Mouse (Mus musculus): ENCODE data around the gene Tcf19. TPM values are rescaled to one million over a fixed set of nuclear protein-coding genes. Genes with fewer than 3 reads are reported as not detected.
A peak's percentile ranks its signal among the peaks of the same experiment; 100 is the strongest.

Tcf19 gene
- polyA plus RNA-seq, 1 experiment from 2014 or later: 14.2 TPM

DNA sequence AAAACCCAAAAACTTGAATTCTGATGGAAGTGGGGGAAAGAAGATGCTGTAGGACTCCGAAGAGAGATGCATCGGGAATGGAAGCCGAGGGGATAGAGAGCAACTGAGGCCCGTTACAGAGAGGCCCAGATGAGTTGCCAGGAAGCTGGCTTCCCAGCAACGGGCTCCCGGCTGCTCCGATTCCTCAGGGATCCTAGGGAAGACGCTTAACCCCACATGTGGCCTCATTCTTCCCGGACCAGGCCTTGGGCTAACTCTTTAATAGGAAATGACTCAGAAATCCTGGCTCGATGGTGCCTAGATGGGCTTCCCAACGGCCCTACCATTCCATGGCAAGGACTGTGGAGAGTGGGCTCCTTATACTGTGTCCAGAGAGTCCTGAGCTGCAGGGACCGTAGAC, 902 bp upstream of the Tcf19 start:
- ATAC-seq (no peak), DNase-seq (ENCODE audit: low spot score) (peak; percentile 16)
- TF ChIP-seq CTCF (IDR thresholded peaks at IDR 0.05): no peak
- no peak for TF ChIP-seq EP300 (IDR thresholded peaks at IDR 0.05)

DNA sequence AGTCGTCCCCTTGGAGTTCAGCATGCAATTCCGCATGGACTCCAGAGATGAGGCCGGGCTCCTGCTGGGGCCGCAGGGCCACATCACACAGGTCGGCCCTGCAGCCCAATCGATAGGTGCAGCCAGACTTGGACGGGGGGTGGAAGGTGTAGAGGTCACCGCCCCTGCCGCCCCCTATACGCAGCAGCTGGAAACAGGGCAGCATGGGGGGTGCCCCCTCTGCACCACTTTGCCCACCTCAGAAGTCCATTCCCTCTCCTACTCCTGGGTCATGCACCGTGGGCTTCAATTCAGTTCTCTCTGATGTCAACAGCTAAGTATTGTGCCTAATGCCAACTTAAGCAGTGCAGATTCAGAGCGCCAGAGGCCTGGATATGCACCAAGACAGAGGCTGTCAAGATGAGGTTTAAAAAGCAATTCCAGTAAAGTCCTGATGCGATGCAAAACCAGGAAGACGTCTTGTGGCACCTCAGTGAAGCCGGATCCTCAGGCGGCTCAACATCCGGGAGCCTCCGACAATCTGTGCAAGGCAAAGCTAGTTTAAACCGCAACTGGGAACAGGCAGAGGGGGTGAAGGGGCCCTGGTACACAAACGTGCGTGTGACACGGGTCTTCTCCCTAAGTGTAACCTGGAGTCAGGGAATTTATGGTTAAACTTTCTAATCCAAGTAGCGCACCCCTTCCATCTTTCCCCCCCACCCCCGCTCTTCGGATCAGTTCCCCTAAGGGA, 548 bp downstream of the Tcf19 start:
- DNase-seq (ENCODE audit: low spot score): peak; percentile 65
- TF ChIP-seq EP300 (IDR thresholded peaks at IDR 0.05) (no peak), CTCF (IDR thresholded peaks at IDR 0.05) (no peak)
- Histone ChIP-seq H3K9ac (replicated peaks; ENCODE audit: low read depth) (peak overlapping the region; percentile 44), H3K4me2 (replicated peaks; ENCODE audit: low read depth, low read length) (peak overlapping the region; percentile 90), H3K4me3 (ENCODE audit: low read depth, low read length) (peak overlapping the region; percentile 52), H3K27ac (ENCODE audit: low read length) (peak overlapping the region; percentile 17; the same call in 1 of the 2 replicates), H3K4me1 (ENCODE audit: insufficient read depth, low read depth, low read length) (peaks cover 9% of the 10 kb centered on the region; the same call in 1 of the 2 replicates), H3K27me3 (replicated peaks; ENCODE audit: insufficient read depth, low read length) (no peaks in the 10 kb centered on the region), H3K9me3 (ENCODE audit: low read length) (no peaks in the 10 kb centered on the region), H3K36me3 (ENCODE audit: insufficient read depth, low read length) (no peaks in the 10 kb centered on the region)
- no peak for ATAC-seq
- WGBS: 5% methylated on average over 25 of the region's 25 CpGs

More for the DNA sequence above, 902 bp upstream of the Tcf19 start:
- Histone ChIP-seq H3K9ac (replicated peaks; ENCODE audit: low read depth) (peak overlapping the region; percentile 16; the same call in 1 of the 2 replicates), H3K4me3 (ENCODE audit: low read depth, low read length) (peak overlapping the region; percentile 52), H3K27me3 (replicated peaks; ENCODE audit: insufficient read depth, low read length) (no peaks in the 10 kb centered on the region), H3K9me3 (ENCODE audit: low read length) (no peaks in the 10 kb centered on the region), H3K4me1 (ENCODE audit: insufficient read depth, low read depth, low read length) (peaks cover 9% of the 10 kb centered on the region; the same call in 1 of the 2 replicates), H3K27ac (ENCODE audit: low read length) (peak overlapping the region; percentile 16; the same call in 1 of the 2 replicates), H3K36me3 (ENCODE audit: insufficient read depth, low read length) (0 out of 2 replicates have a peak, but pooled peaks cover 4% of the 10 kb centered on the region), H3K4me2 (replicated peaks; ENCODE audit: low read depth, low read length) (peak overlapping the region; percentile 90)
- 6% methylated on average over 12 of the region's 12 CpGs for WGBS

DNA sequence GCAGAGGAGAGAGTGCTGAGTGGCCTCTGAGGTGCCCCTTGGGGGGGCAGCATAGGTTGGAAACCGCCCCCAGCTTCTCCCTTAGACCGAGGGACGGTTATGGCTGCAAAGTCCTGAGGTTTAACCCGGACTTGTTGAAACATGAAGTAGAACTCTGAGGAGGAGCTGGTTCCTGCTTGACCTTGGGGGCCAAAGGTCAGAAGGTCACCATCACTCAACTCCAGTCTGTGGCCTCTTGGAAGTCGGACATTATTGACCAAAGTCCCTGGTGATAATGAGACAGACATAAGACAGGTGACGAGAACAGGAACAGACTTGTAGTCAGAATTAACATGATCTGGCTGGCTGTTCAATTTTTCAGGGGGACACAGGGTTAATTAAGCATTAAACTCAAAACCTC, 1.9 kb downstream of the Tcf19 start:
- no peaks in the 10 kb centered on the region for H3K9me3 ChIP-seq (ENCODE audit: low read length)
- no peak overlapping the region for H3K9ac ChIP-seq (replicated peaks; ENCODE audit: low read depth)
- WGBS: 54% methylated on average over 6 of the region's 6 CpGs
- no peaks in the 10 kb centered on the region for H3K27me3 ChIP-seq (replicated peaks; ENCODE audit: insufficient read depth, low read length)
- no peak overlapping the region for H3K27ac ChIP-seq (ENCODE audit: low read length)
- no peak for ATAC-seq
- TF ChIP-seq CTCF (IDR thresholded peaks at IDR 0.05) (no peak), EP300 (IDR thresholded peaks at IDR 0.05) (no peak)
- no peak overlapping the region for H3K4me2 ChIP-seq (replicated peaks; ENCODE audit: low read depth, low read length)
- DNase-seq (ENCODE audit: low spot score): no peak
- H3K36me3 ChIP-seq (ENCODE audit: insufficient read depth, low read length): no peaks in the 10 kb centered on the region
- peaks cover 9% of the 10 kb centered on the region; the same call in 1 of the 2 replicates for H3K4me1 ChIP-seq (ENCODE audit: insufficient read depth, low read depth, low read length)
- H3K4me3 ChIP-seq (ENCODE audit: low read depth, low read length): no peak overlapping the region

DNA sequence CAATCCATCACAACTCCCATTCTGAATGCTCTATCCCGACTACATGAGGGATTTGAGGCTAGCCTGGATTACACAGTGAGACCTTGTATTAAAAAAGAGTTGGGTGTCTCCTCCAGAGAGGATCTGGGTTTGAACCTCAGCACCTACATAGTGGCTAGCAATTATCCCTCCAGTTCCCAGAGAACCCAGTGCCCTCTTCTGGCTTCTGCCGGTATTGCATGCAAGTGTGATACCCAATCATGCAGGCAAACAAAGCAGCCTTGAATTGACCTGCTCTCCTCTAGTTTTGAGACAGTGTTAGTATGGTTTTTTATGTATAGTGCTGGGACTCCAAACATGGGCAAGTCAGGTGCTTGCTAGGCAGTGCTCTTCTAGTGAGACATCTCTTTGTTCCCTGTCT, 2.7 kb downstream of the Tcf19 start:
- H3K9me3 ChIP-seq (ENCODE audit: low read length): no peaks in the 10 kb centered on the region
- TF ChIP-seq CTCF (IDR thresholded peaks at IDR 0.05) (peak; percentile 87), EP300 (IDR thresholded peaks at IDR 0.05) (no peak)
- H3K27ac ChIP-seq (ENCODE audit: low read length): no peak overlapping the region
- H3K4me3 ChIP-seq (ENCODE audit: low read depth, low read length): no peak overlapping the region
- no peak overlapping the region for H3K9ac ChIP-seq (replicated peaks; ENCODE audit: low read depth)
- no peak overlapping the region for H3K4me2 ChIP-seq (replicated peaks; ENCODE audit: low read depth, low read length)
- peaks cover 9% of the 10 kb centered on the region; the same call in 1 of the 2 replicates for H3K4me1 ChIP-seq (ENCODE audit: insufficient read depth, low read depth, low read length)
- DNase-seq (ENCODE audit: low spot score) (peak; percentile 59), ATAC-seq (no peak)
- 15% methylated on average over 2 of the region's 2 CpGs for WGBS
- no peaks in the 10 kb centered on the region for H3K27me3 ChIP-seq (replicated peaks; ENCODE audit: insufficient read depth, low read length)
- H3K36me3 ChIP-seq (ENCODE audit: insufficient read depth, low read length): no peaks in the 10 kb centered on the region

DNA sequence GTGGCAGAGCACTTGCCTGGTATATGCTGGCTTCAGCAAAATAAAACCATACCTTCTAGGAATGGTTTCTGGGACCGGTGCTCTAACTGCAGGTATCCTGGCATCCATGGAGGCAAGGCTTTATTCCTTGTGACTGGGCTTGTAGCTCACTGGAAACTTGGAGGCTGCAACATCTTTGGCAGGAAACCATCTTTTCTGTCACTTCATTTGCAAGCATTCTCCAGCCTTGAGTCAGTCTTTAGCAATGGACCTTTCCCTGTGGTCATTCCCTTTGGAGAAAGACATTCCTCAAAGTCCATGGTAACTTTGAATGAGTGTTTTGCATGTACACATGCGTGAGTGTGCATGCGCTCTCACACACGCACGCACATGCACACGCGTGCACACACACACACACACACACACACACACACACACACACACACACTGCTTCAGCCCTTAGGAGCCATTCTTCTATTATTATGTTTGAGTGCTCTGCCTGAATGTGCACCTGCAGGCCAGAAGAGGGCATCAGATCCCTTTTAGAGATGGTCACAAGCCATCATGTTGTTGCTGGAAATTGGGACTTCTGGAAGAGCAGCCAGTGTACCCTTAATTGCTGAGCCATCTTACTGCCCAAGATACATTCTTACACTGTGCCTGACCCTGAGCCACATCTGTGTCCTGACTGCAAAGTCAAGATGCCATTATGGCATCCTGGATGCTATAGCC, 3.6 kb downstream of the Tcf19 start:
- DNase-seq (ENCODE audit: low spot score): no peak
- Histone ChIP-seq H3K27me3 (replicated peaks; ENCODE audit: insufficient read depth, low read length) (no peaks in the 10 kb centered on the region), H3K27ac (ENCODE audit: low read length) (no peak overlapping the region), H3K9me3 (ENCODE audit: low read length) (no peaks in the 10 kb centered on the region), H3K4me1 (ENCODE audit: insufficient read depth, low read depth, low read length) (peaks cover 9% of the 10 kb centered on the region; the same call in 1 of the 2 replicates), H3K4me2 (replicated peaks; ENCODE audit: low read depth, low read length) (no peak overlapping the region), H3K36me3 (ENCODE audit: insufficient read depth, low read length) (no peaks in the 10 kb centered on the region), H3K9ac (replicated peaks; ENCODE audit: low read depth) (no peak overlapping the region), H3K4me3 (ENCODE audit: low read depth, low read length) (no peak overlapping the region)
- 93% methylated on average over 7 of the region's 7 CpGs for WGBS
- ATAC-seq: no peak
- TF ChIP-seq CTCF (IDR thresholded peaks at IDR 0.05): peak; percentile 67
- no peak for TF ChIP-seq EP300 (IDR thresholded peaks at IDR 0.05)

DNA sequence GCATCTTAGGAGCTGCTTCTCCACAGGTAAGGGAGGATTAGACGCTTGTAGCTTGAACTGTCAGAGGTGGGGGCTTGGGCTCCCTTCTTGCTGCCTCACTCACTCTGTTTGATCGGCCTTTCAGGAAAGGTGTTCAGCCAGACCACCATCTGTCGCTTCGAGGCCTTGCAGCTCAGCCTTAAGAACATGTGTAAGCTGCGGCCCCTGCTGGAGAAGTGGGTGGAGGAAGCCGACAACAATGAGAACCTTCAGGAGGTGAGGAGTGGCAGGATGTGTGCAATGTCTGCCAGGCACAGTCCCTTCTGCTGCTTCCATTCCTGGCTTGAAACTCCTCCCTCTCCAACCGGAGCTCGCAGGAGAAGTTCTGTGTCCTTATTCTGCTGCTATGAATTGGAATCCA, 7.3 kb downstream of the Tcf19 start:
- peak; percentile 64 for DNase-seq (ENCODE audit: low spot score)
- Histone ChIP-seq H3K36me3 (ENCODE audit: insufficient read depth, low read length) (no peaks in the 10 kb centered on the region), H3K27ac (ENCODE audit: low read length) (no peak overlapping the region), H3K4me1 (ENCODE audit: insufficient read depth, low read depth, low read length) (no peaks in the 10 kb centered on the region), H3K9ac (replicated peaks; ENCODE audit: low read depth) (no peak overlapping the region), H3K9me3 (ENCODE audit: low read length) (no peaks in the 10 kb centered on the region), H3K4me2 (replicated peaks; ENCODE audit: low read depth, low read length) (no peak overlapping the region), H3K4me3 (ENCODE audit: low read depth, low read length) (no peak overlapping the region), H3K27me3 (replicated peaks; ENCODE audit: insufficient read depth, low read length) (no peaks in the 10 kb centered on the region)
- TF ChIP-seq CTCF (IDR thresholded peaks at IDR 0.05): peak; percentile 81
- TF ChIP-seq EP300 (IDR thresholded peaks at IDR 0.05): no peak
- ATAC-seq: peak; percentile 52; the same call in 1 of the 2 replicates
- whole genome bisulfite sequencing: 17% methylated on average over 8 of the region's 8 CpGs
